Mouse (Mus musculus) spleen, postnatal 36 days (tissue): ENCODE data around the gene Muc2.
A peak's percentile ranks its signal among the peaks of the same experiment; 100 is the strongest.

Source experiments
- DNase-seq, 2 experiments: peaks; one replicate each; pipeline ENCODE4 v3.0.0; 2022; ENCODE audit warnings: low spot score in 2 of 2, mixed read lengths in 1 of 2

Gene Muc2

GRCm38 (mm10) chr7:141758291-141758690 lies 68.2 kb downstream of the Muc2 start:
- no peak for DNase-seq

GRCm38 (mm10) chr7:141770521-141770920 lies 80.4 kb downstream of the Muc2 start:
- DNase-seq: no peak

- peak; percentile 72 to 82 for DNase-seq
These were observed 80.8 kb downstream of the Muc2 start for GRCm38 (mm10) chr7:141770988-141771387.

- no peak for DNase-seq
These were observed 82.0 kb downstream of the Muc2 start for GRCm38 (mm10) chr7:141772058-141772557.

- DNase-seq: no peak
These were observed 84.7 kb downstream of the Muc2 start for GRCm38 (mm10) chr7:141774855-141775254.

GRCm38 (mm10) chr7:141776199-141776598 lies 86.1 kb downstream of the Muc2 start:
- DNase-seq: no peak

- no peak for DNase-seq
These were observed 98.7 kb downstream of the Muc2 start, which contains the start of gene Muc5ac for GRCm38 (mm10) chr7:141788677-141789452. Gene Muc5ac, plus strand, starts transcription at chr7:141788972.

GRCm38 (mm10) chr7:141794251-141794650 lies 104.1 kb downstream of the Muc2 start:
- no peak for DNase-seq

GRCm38 (mm10) chr7:141803206-141803605 lies 113.1 kb downstream of the Muc2 start:
- DNase-seq: no peak
